Mouse (Mus musculus) embryo, embryonic 10 days (tissue): ENCODE data around the gene Metap1.

Experiments
- DNase-seq: peaks from one replicate; pipeline ENCODE4 v3.0.0-alpha.2; 2015; ENCODE audit warnings: low spot score

Metap1 gene

DNA sequence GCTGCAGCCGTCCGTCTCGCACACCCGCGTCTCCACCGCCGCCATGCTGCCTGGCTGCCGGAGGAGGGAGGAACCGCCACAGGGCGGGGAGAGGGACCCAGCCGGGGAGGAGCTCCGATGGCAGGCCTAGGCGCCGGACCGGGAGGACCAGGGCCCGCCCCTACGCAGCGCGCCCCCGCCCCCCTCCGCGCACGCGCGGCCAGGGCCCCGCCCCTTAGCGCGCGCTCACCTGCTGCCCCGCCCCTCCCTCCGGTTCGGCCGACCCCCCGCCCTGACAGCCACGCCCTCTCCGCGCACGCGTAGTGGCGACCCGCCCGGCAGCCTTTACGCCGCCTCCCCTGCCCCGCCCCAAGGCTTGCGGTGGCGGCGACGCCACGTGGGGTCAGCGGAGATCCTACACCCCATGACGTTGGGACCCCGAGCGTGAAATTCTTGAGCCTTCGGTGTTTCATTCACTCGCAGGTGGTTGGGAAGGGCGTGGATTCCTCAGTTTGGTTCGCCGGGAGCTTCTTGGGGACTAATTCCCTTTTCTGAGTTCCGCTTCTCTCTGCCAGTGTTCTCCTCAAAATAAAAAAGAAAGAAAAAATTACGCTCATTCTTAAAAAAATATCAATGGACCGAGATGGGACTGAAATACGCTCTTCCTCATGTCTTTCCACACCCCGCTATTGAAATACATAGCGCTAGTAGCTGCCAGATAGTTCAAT, at the start of gene Metap1:
TSS of gene Metap1 (minus strand) at position 189 of the 707 bp plus-strand sequence.
- peak; percentile 96 for DNase-seq

DNA sequence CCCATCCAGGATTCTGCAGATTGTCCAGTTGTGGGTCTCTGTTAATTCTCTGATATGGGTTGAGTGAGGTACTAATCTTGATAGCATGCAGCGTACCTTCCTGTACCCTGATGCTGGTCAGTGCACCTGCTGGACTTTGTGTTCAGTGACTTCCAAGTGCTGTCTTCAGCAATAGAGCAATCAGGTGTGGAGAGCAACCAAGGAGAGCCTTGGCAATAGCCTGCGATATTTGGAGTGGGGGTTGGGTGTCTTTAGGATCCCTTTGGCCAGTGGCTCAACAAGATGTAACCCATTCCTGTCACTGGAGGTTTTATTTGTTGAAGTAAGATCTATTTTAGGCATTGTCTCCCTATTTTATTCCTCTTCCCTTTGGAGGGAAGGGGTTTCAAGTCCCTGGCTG, 46.7 kb upstream of the Metap1 start:
- no peak for DNase-seq

DNA sequence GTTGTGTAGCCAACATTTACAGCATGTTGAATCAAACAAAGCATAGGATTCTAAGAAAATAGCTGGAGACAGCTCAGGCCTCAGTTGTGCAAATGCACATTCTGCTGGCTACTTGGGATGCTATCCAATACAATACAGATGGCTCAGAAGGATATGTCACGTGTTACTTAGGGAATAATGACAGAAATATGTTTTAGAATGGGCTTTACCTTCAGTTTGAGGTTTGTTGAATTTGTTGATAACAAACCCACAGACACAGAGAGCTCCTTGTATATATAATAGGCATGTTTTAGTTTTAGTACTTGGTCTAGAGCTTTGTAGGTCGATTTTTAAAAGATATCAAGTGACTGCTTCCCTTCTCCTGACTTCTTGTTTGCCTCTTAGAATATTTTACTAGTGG, 43.4 kb upstream of the Metap1 start:
- DNase-seq: no peak

DNA sequence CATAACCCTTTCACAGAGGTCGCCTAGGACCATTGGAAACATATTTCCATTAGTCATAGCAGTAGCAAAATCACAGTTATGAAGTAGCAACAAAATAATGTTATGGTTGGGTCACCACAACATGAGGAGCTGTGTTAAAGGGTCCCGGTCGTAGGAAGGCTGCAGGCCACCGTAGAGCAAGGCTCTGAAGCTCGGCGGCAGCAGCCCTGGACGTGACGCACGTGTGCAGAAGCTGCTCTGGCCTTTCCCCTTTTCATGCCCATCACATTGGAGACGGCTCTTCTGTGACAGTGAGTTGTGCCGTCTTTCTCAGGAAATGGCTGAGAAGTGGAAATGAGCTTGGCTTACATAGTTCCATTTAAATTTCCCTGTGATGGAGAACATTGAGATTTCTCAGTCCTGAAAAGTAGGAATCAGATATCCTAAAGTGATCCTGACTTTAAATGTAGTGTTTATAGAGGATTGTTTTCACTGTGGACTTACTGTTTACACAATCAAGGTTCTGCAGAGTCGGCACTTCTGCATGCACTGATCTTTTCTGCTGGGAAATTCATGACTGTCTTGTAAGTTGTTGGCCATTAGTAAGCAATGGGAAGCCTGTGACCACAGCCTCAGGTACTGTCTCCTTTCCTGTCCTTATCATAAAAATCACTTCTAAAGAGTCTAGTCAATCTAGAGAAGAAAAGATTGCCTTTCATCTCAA, 42.3 kb upstream of the Metap1 start:
- peak; percentile 12 for DNase-seq

DNA sequence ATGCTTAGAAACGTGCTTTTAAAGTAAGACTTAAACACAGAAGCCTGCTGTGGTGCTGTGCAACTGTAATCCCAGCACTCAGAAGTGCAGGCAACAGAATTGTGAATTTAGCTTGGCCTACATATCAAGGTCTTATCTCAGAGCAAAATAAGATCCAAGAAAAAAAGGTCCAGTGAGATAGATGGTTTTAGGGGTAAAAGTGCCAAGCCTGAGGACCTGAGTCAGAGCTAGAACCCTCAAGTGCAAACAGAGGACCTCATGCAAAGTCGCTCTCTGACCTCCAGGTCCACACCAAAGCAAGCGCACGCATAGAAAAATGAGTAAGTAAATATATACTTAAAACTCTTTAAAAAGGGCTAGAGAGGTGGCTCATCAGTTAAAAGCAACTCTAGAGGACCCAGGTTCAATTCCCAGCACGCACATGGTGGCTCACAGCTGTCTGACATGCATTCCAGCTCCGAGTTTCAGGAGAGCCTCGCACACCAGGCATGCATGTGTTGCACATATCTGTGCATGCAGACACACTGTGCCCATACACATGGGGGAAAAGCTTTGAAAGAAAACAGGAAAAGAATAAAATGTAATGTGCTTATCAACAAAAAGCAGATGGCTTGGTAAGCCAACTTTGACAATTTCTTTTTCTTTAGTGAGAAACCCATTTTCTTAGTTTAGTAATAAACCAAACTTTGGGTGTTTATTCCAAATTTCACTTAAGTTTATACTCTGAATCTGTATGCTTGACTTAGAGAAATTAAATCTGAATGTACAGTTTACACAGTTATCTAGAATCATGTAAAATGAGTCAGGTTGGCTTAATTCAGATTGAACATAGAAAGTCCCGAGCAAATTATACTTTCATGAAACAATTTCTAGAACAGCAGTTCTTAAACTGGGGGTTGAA, 41.5 kb upstream of the Metap1 start:
- DNase-seq: no peak

DNA sequence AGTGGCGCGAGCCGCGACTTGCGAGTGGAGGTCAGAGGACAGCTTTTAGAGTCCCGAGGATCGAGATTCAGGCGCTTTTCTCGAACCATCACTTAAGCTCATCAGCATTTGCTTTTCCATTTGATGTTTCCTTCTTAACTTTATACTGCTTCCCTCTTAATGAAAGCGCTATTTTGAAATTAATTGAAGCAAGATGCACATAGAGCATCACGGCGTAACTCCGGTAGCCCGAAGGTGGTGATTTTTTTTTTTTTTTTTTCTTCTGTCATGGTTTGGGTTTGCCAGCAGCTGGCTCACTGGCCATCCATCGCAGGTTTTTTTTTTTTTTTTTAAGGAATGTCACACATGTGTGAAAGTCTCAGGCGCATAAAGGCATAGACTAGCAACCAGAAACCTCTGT, 39.0 kb upstream of the Metap1 start:
- no peak for DNase-seq

DNA sequence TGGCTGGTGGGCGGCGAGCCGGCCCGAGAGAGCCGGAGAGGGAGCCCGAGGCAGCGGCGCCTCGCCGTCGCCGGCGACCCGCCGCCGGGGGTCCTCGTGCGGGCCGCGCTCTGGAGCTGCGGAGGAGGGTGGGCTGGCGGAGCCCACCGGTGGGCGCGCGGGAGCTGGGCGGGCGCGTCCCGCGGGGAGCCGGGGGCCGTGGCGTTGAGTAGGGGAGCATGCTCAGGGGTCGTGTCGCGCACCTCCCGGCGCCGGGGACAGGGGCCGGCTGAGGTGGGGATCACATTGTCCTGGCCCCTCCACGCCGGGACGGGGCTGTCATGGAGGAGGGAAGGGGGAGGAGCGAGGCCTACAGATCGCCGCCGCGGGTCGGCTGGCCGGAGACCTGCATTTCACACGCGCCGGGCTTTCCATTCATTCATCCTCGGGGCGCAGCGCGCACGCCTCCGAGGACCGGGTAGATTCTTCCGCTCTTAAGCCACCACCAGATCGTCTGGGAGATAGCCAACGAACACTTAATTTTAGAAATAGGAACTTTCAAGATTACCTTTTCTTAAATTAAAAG, 38.4 kb upstream of the Metap1 start:
- DNase-seq: peak; percentile 92

DNA sequence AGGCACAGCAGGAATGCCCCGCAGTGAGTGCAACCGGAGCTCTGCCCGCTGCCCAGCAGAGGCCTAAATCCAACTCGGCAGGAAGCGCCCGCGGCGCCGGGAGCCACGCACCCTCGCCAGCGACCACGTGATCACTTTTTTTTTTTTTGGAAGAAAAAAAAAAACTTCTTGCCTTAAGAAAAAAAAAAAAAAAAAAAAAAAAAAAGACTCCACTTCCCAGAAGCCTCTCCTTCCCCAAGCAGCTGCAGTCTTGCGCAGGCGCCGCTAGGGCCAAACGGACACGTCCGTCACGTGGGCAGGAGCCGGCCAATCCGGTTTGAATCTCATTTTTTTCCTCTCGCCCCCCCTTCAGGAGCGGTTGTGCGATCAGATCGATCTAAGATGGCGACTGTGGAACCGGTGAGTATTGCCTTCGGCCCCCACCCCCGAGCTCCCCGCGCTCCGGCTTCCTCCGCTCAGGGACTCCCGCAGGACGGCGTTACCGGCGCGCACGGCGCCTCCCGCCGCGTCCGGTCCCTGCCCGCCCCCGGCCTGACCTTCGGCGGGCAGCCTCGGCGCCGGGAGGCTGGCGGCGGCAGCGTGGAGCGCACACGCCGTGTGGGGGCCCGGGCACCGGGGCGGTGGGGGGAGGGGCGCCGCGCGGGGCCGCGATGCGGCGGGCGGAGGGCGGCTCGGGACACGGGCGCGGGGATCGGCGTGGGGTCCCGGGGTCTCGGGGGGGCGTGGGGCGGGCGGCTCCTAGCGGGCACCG, 37.8 kb upstream of the Metap1 start:
- DNase-seq: peak; percentile 98

DNA sequence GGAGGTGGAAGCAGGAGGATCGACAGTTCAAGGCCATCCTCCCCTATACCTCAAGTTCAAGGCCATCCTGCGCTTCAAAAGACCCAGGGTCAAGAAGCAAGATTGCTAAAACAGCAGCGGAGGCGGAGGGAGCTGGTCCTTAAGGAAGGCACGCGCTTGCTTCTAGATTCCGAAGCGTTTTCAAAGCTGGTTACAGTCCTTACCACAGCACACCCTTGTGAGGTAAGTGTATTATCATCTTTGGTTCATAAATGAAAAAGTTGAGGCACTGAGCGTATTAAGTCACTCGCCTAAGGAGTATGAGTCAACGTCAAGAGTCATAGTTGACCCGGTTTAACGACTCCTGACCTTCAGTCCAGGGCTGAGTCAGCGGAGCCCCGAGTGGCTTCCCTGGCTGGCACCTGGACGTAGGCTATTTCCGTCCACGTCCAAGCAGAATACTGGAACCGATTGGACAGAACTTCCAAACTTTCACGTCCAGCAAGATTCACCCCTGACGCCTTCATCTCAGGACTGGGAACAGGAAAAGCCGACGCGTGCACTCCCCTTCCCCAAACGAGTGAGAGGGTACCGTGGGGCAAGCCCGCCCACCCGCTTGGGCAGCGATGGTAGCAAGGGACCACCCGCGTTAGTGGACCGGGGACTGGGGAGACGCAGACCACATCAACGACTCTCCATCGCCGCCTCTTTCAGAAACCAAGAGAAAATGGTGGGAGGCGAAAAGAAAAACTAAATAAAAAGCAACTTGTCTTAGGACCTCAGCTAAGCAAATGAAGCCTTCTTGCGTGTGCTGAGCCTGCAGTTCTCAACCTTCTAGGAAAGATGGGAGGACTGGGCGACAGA, 37.0 kb upstream of the Metap1 start, which contains the start of gene Eif4e:
TSS of gene Eif4e (plus strand) at position 107 of the 843 bp plus-strand sequence.
- DNase-seq: peak; percentile 64

DNA sequence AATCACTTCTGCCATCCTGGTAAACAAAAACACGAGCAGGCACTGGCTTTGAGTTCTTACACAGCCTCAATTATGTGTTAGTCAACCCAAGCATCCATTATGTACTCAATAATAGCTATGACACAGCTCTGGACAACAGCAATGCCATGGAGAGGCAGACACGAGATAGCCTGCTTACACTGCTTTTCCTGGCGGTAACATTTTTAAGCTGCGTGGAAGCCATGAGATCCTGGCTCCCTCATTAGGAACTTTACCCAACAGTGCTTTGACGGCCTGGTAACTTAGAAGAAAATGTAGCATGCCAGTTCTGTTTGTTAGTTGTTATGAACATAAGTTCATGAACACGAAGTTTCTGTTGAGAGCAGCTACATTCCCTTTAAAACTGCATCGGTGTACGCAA, 36.2 kb upstream of the Metap1 start:
- no peak for DNase-seq

DNA sequence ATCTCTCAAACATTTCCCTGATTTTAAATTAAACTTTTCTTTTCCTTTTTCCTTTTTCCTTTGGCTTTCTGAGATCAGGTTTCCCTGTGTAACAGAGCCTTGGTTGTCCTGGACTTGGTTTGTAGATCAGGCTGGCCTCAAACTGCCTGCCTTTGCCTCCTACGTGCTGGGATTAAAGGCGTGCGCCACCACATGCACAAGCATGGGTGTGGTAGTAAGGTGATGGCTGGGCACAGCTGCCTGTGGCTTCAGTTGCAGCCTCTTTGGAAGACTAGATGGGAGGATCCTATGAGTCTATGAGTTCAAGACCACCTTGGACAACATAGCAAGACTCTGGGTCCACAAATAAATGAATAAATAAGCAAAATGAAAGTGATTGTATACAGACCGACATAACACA, 34.6 kb upstream of the Metap1 start:
- DNase-seq: no peak

DNA sequence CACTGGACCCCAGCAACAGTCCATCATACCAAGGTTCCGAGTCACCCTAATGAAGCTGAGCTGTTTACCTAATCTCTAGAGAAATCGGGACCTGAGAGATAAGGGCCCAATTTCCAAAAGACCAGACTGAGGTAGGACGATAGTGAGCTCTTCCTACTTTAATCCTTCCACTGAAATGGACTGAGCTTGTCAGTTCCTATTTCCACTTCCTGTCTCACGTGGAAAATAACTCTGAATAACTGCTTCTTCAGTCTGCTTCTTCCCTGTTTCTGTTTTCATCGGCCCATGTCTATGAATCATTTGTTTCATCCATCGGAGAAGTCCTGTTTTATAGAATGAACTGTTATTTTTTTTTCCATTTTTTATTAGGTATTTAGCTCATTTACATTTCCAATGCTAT, 29.9 kb upstream of the Metap1 start:
- DNase-seq: no peak

DNA sequence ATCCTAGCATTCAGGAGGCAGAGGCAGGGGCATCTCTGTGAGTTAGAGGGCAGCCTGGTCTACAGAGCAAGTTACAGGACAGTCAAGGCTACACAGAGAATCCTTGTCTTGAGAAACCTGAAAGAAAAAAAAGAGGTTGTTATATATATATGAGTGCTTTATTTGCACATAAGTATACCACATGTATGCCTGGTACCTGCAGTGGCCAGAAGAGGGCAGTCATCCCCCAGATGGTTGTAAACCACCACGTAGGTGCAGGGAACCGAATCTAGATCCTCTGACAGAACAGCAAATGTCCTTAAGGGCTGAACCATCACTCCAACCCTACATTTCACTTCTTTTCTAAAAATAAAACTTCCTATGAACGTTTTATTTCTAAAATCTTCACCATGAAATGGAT, 28.6 kb upstream of the Metap1 start:
- no peak for DNase-seq

DNA sequence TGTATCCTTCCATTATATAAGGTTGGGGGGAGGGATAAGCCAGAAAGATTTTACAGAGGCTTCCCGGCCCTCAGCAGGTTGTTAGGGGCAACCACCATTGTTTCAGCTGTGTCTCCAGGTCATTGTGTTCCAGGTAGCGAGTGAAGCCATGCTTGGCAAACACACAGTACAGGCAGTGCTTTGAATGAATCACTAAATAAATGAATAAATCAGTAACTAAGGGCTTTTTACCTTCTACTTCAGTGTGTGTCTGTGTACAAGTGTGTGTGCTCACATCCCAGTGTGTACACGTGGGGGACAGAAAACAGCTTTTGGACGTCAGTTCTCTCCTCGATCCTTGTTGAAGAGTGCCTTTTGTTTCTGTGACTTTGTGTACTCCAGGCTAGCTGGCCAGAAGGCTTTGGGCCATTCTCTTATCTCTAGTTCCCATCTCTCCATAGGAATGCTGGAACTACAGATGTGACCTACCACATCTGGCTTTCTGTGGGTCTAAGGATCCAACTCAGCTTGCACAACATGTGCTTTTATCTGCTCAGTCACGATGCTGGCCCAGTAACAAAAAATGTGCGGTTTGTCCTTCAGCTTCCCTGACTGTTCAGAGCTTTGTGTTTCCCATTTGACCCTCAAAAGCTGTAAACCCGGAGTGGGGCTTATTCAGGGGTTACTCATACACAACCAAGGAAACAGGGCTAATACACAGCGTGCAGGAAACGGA, 26.5 kb upstream of the Metap1 start:
- peak; percentile 57 for DNase-seq

DNA sequence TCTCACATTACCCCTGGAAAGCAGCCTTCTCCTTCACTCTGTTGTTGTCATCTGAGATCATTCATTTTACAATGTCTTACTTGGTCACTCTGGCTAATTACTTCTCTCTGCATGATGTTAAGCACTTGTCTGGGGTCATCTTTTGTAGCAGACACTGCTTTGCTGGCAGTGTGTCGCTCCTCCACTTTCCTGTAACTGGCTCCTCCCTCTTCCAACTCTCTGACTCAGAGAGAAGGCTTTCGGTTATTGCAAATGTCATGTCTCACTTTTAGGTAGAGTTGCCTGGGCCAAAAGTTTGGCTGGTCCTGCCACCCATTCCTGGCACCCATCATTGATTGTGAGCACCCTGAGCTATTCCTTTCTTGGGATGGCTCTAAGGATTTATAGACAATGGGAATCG, 25.4 kb upstream of the Metap1 start:
- DNase-seq: peak; percentile 29

DNA sequence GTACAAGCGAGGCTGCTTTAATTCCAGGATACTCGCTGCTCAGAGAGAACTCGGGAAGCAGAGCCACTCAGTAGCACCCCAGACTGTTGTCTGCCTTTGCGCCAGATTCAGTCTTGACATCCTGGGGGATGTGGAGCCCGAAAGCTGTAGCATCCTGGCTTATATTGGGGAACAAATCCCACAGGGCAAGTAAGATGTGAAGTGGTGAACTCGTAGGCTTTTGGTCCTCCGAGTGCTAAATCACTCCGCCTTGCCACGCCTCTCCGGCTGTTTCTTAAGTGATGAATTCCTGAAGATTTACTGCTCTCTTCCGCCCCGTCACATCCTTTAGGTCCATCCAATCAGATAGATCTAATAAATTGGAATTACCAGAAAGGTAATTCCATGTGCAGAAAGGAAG, 23.9 kb upstream of the Metap1 start:
- peak; percentile 76 for DNase-seq

DNA sequence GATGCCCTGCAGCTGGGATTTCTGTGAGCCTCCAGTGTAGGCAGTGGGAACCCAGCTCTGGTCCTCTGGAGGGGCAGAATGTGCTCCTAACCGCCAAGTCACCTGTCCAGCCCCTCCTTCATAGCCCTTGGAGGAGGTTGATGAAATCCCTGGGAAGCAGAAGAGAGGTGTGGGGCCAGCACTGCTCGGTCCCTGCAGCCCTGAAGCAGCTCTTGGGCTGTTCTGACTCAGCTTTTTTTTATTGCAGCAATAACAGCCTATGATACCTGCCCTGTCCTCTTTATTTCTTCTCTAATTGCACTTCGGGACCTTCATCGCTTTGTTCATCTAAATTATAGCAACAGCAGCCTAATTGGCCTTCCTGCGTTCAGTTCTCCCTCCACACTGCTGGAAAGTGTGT, 21.2 kb upstream of the Metap1 start:
- no peak for DNase-seq

DNA sequence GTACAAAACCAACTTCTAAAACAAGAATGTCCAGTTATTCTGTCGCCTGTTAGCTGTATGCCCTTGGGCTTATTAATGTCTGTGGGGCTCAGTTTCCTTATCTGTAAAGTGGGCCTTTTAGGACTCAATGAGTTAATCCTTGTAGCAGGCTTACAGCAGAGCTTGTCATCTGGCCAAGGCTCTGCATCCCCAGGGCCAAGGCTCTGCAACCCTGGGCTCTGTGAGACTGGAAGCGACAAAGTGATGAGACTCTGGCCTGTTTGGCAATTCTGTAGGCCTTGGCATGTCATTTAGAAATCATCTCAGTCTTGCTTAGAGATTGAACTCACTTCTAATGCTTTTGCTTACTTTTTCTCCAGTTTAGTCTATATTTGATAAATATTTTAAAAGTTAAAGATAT, 20.3 kb upstream of the Metap1 start:
- DNase-seq: no peak

DNA sequence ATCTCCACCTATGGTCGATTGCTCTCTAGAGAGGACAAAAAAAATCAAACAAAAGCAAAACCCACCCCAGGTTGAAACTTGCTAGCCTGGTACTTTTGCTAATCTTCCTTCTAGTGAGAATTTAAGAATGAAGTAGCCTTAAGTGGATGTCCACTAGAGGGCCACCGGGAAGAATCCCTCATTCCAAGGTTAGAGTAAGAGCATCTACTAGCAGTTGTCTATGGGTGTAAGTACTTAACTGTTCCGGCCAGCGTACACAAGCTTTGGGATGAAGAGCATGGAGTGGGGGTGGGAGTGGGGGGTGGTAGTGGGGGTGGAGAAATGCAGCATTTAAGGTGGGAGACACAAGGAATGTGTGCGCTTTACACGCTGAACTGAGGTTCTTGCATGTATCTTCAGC, 17.4 kb upstream of the Metap1 start:
- DNase-seq: peak; percentile 65

DNA sequence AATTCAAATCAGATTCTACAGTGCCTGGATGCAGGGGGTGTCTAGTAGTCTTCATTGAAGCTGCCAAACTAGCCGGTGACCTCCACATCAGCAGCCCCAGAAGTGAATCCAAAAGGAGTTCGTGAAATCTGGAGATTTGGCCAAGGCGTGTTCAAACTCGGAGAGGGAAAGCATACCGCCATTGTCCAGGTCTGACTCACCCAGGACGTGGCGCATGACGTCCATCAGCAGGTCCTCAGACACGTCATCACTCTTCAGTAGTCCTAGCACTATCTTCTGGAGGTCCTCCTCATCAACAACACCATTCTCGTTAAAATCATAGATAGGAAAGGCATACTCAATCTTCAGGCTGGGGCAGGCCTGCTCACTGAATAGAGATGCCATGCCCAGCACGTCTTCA, 14.4 kb upstream of the Metap1 start:
- no peak for DNase-seq
